8 mouse cellular contexts compared by ENCODE assay signal in genomic region chr7:45921242-45921621, GRCm38 (mm10). TPM values are rescaled to one million over a fixed set of nuclear protein-coding genes. Genes with fewer than 3 reads are reported as not detected.
DNase-seq lines count a peak whose midpoint lies in the region; ATAC-seq and TF ChIP-seq lines count a peak whose summit lies in the region.

Gene Emp3 (minus strand): TSS chr7:45921404.

- peak within 1 kb of the TSS; percentile 73 for H3K4me2 ChIP-seq in kidney, embryonic 15.5 days

- H3K9me3 ChIP-seq in MEL (replicated peaks; ENCODE audit: insufficient read depth, low read length) = no peaks in the 10 kb centered on the region
- H3K9me3 ChIP-seq in kidney, embryonic 15.5 days (replicated peaks) = no peaks in the 10 kb centered on the region

- peaks cover 3% of the 10 kb centered on the region; the same call in 1 of the 2 replicates for H3K79me2 ChIP-seq in MEL (ENCODE audit: control insufficient read depth, insufficient read depth, low read length, poor library complexity)

- peak; percentile 89 for DNase-seq in MEL (ENCODE audit: low read depth, low spot score)
- DNase-seq in c-Kit-positive CD71-positive TER-119-positive erythroid progenitor cells, embryonic 14.5 days (ENCODE audit: low spot score) = peak; percentile 62
- DNase-seq in heart, adult 18-20 months = peak; percentile 78 to 84
- peak; percentile 61 for DNase-seq in lung, postnatal 25 days (ENCODE audit: low spot score)
- peak; percentile 44 to 75 for DNase-seq in spleen, postnatal 10 days (ENCODE audit: low spot score in 2 of 2)
- DNase-seq in retina, embryonic 14.5 days (ENCODE audit: low spot score) = no peak
- DNase-seq in cerebellum, postnatal 4 days (ENCODE audit: low spot score in 2 of 2) = no peak

- no peak for TF ChIP-seq CTCF in MEL (IDR thresholded peaks at IDR 0.05 in 2 of 3, conservative IDR thresholded peaks at IDR 0.05 in 1 of 3; ENCODE audit: control insufficient read depth in 1 of 3, insufficient read depth in 1 of 3, low read depth in 2 of 3, low read length in 3 of 3, poor library complexity in 1 of 3, severe bottlenecking in 1 of 3)

- no peaks in the 10 kb centered on the region for H3K27me3 ChIP-seq in MEL (ENCODE audit: control insufficient read depth in 1 of 2, insufficient read depth in 2 of 2, low read length in 2 of 2)
- H3K27me3 ChIP-seq in kidney, embryonic 15.5 days = no peaks in the 10 kb centered on the region

- 17% methylated on average over 9 of the region's 9 CpGs for WGBS in kidney, embryonic 15.5 days

- H3K27ac ChIP-seq in MEL (ENCODE audit: control insufficient read depth, low read depth, low read length) = peak within 1 kb of the TSS; percentile 89
- H3K27ac ChIP-seq in kidney, embryonic 15.5 days = peak within 1 kb of the TSS; percentile 98

- no peak for TF ChIP-seq RAD21 in MEL (IDR thresholded peaks at IDR 0.05; ENCODE audit: low read depth, low read length)

- H3K4me3 ChIP-seq in MEL (ENCODE audit: control insufficient read depth in 1 of 2, insufficient read depth in 1 of 2, low read depth in 2 of 2, low read length in 2 of 2) = peak within 1 kb of the TSS; percentile 63 to 64
- H3K4me3 ChIP-seq in kidney, embryonic 15.5 days (replicated peaks) = peak within 1 kb of the TSS; percentile 50

- peak in 1 of 2 experiments; percentile 74; a peak in 2 of 4 replicates for TF ChIP-seq POLR2A in MEL (IDR thresholded peaks at IDR 0.05; ENCODE audit: control insufficient read depth in 1 of 2, insufficient read depth in 1 of 2, low read depth in 1 of 2, low read length in 2 of 2, poor library complexity in 1 of 2)

- peak within 1 kb of the TSS; percentile 77 for H3K9ac ChIP-seq in MEL (ENCODE audit: control insufficient read depth, low read depth, low read length, poor library complexity, severe bottlenecking)
- peak within 1 kb of the TSS; percentile 43 for H3K9ac ChIP-seq in kidney, embryonic 15.5 days

- peak in 1 of 2 experiments; percentile 3; a peak in 1 of 4 replicates for TF ChIP-seq EP300 in MEL (IDR thresholded peaks at IDR 0.05; ENCODE audit: low read depth in 1 of 2, low read length in 2 of 2)

- H3K36me3 ChIP-seq in MEL (ENCODE audit: control insufficient read depth in 1 of 2, insufficient read depth in 2 of 2, low read length in 2 of 2) = peaks cover 0 to 13% of the 10 kb centered on the region in 2 experiments; a peak in 2 of 4 replicates
- no peaks in the 10 kb centered on the region for H3K36me3 ChIP-seq in kidney, embryonic 15.5 days

- no peak for ATAC-seq in kidney, embryonic 15.5 days (replicated peaks; ENCODE audit: low FRiP score)

- H3K4me1 ChIP-seq in MEL (ENCODE audit: control insufficient read depth in 1 of 2, insufficient read depth in 2 of 2, low read length in 2 of 2) = peaks cover 8 to 19% of the 10 kb centered on the region in 2 experiments
- H3K4me1 ChIP-seq in kidney, embryonic 15.5 days = peaks cover 77% of the 10 kb centered on the region

TF ChIP-seq in MEL, 35 proteins besides CTCF, POLR2A, EP300 and RAD21:
- TF ChIP-seq GATA1 (IDR thresholded peaks at IDR 0.05; ENCODE audit: low read depth, low read length) = no peak
- peak; percentile 51; the same call in 1 of the 2 replicates for TF ChIP-seq ETS1 (IDR thresholded peaks at IDR 0.05; ENCODE audit: low read depth, low read length)
- peak; percentile 54; the same call in 1 of the 2 replicates for TF ChIP-seq NELFE (IDR thresholded peaks at IDR 0.05; ENCODE audit: low read depth, low read length)
- TF ChIP-seq CHD2 (IDR thresholded peaks at IDR 0.05; ENCODE audit: low read length) = no peak
- TF ChIP-seq TBP (IDR thresholded peaks at IDR 0.05; ENCODE audit: low read depth, low read length) = peak; percentile 80
- peak; percentile 48 for TF ChIP-seq HCFC1 (IDR thresholded peaks at IDR 0.05; ENCODE audit: low read depth, low read length)
- TF ChIP-seq ZC3H11A (IDR thresholded peaks at IDR 0.05; ENCODE audit: low read depth, low read length) = no peak
- TF ChIP-seq POLR2AphosphoS5 (IDR thresholded peaks at IDR 0.05; ENCODE audit: borderline replicate concordance, low read depth, low read length) = no peak
- TF ChIP-seq SMC3 (IDR thresholded peaks at IDR 0.05; ENCODE audit: low read depth, low read length) = no peak
- TF ChIP-seq USF1 (IDR thresholded peaks at IDR 0.05; ENCODE audit: low read depth, low read length) = no peak
- no peak for TF ChIP-seq BHLHE40 (IDR thresholded peaks at IDR 0.05; ENCODE audit: borderline replicate concordance, low read depth, low read length)
- peak; percentile 79 for TF ChIP-seq SIN3A (IDR thresholded peaks at IDR 0.05; ENCODE audit: low read length)
- TF ChIP-seq GABPA (IDR thresholded peaks at IDR 0.05; ENCODE audit: low read depth, low read length) = no peak
- 0 out of 2 replicates have a peak, but pooled peaks have one; percentile 7 for TF ChIP-seq NRF1 (IDR thresholded peaks at IDR 0.05; ENCODE audit: insufficient read depth, low read depth, low read length, poor library complexity, severe bottlenecking)
- TF ChIP-seq ZNF384 (IDR thresholded peaks at IDR 0.05; ENCODE audit: low read depth, low read length) = no peak
- 0 out of 2 replicates have a peak, but pooled peaks have one; percentile 19 for TF ChIP-seq MAX (IDR thresholded peaks at IDR 0.05; ENCODE audit: low read length)
- TF ChIP-seq ZMIZ1 (IDR thresholded peaks at IDR 0.05; ENCODE audit: low read depth, low read length) = peak; percentile 63; the same call in 1 of the 2 replicates
- TF ChIP-seq MXI1 (IDR thresholded peaks at IDR 0.05; ENCODE audit: low read depth, low read length) = peak; percentile 54; the same call in 1 of the 2 replicates
- TF ChIP-seq JUND (IDR thresholded peaks at IDR 0.05; ENCODE audit: low read depth, low read length) = no peak
- no peak for TF ChIP-seq TAL1 (IDR thresholded peaks at IDR 0.05; ENCODE audit: low read length)
- no peak for TF ChIP-seq MEF2A (IDR thresholded peaks at IDR 0.05; ENCODE audit: extremely low read depth, insufficient replicate concordance, low read depth, low read length, poor library complexity, severe bottlenecking)
- peak; percentile 95 for TF ChIP-seq MAZ (IDR thresholded peaks at IDR 0.05; ENCODE audit: low read depth, low read length)
- TF ChIP-seq RCOR1 (IDR thresholded peaks at IDR 0.05; ENCODE audit: low read depth, low read length) = no peak
- no peak for TF ChIP-seq USF2 (IDR thresholded peaks at IDR 0.05; ENCODE audit: borderline replicate concordance in 1 of 2, insufficient read depth in 1 of 2, low read depth in 1 of 2, low read length in 2 of 2)
TF ChIP-seq in MEL: peak in this region for 10.

RNA-seq across cellular contexts. Expression of gene Emp3, which starts in this region (rescaled TPM):
- 65.1 and 75.0 TPM in 2 replicates for total RNA-seq in MEL (2012; rRNA removed)
- polyA plus RNA-seq in MEL (2012; ENCODE audit: insufficient read depth in 1 of 2, insufficient read length in 2 of 2, low read depth in 1 of 2, low replicate concordance in 2 of 2, missing spikeins in 1 of 2) = 100 to 1,000 TPM in 1 of 2 experiments, not detected in 1; 111 TPM
- 10 to 100 TPM; 19.1 to 25.0 TPM for total RNA-seq in heart, adult 18-20 months (2021)
- 164 and 194 TPM in 2 replicates for polyA plus RNA-seq in kidney, embryonic 15.5 days (2015; fragmentation: Nextera tagmentation; extraction: Ambion mirVana)

Comparison
In these comparisons a context has a peak if more than half of its experiments do, and no peak if none do; other contexts are left out.
1. DNase-seq: peak in MEL (single experiment), c-Kit-positive CD71-positive TER-119-positive erythroid progenitor cells, embryonic 14.5 days (single experiment), heart, adult 18-20 months (2 of 2), lung, postnatal 25 days (single experiment) and spleen, postnatal 10 days (2 of 2); none in retina, embryonic 14.5 days (single experiment) and cerebellum, postnatal 4 days (0 of 2).